Mouse (Mus musculus): Measurements from ENCODE around the gene Fbxl13. TPM values are rescaled to one million over a fixed set of nuclear protein-coding genes. Genes with fewer than 3 reads are reported as not detected.

The Fbxl13 gene
- total and polyA plus RNA-seq, 2 experiments from 2014 or later, result 0.29 to 0.46 TPM

DNA sequence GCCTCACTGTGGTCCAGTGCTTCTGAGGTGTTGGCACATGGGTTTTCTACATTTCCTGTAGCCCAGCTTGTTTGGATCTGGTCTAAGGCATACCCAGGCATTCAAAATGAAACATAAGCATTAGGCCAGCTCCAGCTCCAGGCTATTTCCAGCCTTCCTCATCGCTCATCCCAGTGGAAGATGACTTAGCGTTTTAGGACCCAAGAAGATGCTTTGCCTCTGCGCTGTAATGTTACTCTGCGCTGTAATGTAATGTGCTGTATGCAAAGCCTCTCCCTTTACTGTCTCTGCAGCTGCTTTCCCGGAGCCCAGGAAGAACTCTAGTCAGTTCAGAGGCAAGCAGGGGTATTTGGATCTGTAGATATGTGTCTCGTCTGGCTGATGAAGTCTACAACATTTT, 12.6 kb upstream of the Fbxl13 start:
- ATAC-seq (no peak), DNase-seq (no peak)
- no peak overlapping the region for H3K27ac ChIP-seq (ENCODE audit: low read depth, low read length)
- H3K4me2 ChIP-seq (ENCODE audit: low read depth), result no peak overlapping the region
- H3K9ac ChIP-seq, result no peak overlapping the region
- no peak for TF ChIP-seq CTCF (IDR thresholded peaks at IDR 0.05; ENCODE audit: low read depth)
- no peak overlapping the region for H3K4me3 ChIP-seq (ENCODE audit: low read depth, low read length)
- no peaks in the 10 kb centered on the region for H3K4me1 ChIP-seq (ENCODE audit: insufficient read depth)
- 83% methylated on average over 6 of the region's 6 CpGs for WGBS
- no peaks in the 10 kb centered on the region for H3K9me3 ChIP-seq (ENCODE audit: low read length)
- peaks cover 66% of the 10 kb centered on the region for H3K36me3 ChIP-seq (ENCODE audit: insufficient read depth)
- no peaks in the 10 kb centered on the region for H3K27me3 ChIP-seq (ENCODE audit: insufficient read depth, low read length)

DNA sequence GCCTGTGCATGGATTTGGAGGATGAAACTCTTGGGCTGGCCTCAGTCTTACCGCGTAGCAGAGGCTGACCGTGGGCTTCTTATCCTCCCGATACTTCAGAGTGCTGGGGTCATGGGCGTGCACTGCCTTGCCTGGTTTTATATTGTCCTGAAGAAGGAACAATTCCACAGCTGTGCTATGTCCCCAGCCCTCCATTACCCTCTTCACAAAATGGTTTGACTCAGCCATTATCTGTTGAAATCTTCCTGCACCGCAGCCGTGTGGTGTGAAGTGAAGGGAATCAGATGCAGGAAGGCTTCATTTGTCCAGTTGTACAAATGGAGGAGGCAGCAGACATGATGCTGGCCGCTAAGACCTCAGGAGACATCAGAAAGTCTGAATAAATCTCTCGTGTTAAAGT, 11.5 kb upstream of the Fbxl13 start:
- ATAC-seq, result no peak
- Histone ChIP-seq H3K4me3 (ENCODE audit: low read depth, low read length) (no peak overlapping the region), H3K27ac (ENCODE audit: low read depth, low read length) (no peak overlapping the region), H3K9me3 (ENCODE audit: low read length) (no peaks in the 10 kb centered on the region), H3K9ac (no peak overlapping the region), H3K4me2 (ENCODE audit: low read depth) (no peak overlapping the region), H3K27me3 (ENCODE audit: insufficient read depth, low read length) (no peaks in the 10 kb centered on the region), H3K4me1 (ENCODE audit: insufficient read depth) (no peaks in the 10 kb centered on the region), H3K36me3 (ENCODE audit: insufficient read depth) (peaks cover 76% of the 10 kb centered on the region)
- 90% methylated on average over 9 of the region's 9 CpGs for WGBS
- TF ChIP-seq CTCF (IDR thresholded peaks at IDR 0.05; ENCODE audit: low read depth), result no peak
- DNase-seq, result no peak

DNA sequence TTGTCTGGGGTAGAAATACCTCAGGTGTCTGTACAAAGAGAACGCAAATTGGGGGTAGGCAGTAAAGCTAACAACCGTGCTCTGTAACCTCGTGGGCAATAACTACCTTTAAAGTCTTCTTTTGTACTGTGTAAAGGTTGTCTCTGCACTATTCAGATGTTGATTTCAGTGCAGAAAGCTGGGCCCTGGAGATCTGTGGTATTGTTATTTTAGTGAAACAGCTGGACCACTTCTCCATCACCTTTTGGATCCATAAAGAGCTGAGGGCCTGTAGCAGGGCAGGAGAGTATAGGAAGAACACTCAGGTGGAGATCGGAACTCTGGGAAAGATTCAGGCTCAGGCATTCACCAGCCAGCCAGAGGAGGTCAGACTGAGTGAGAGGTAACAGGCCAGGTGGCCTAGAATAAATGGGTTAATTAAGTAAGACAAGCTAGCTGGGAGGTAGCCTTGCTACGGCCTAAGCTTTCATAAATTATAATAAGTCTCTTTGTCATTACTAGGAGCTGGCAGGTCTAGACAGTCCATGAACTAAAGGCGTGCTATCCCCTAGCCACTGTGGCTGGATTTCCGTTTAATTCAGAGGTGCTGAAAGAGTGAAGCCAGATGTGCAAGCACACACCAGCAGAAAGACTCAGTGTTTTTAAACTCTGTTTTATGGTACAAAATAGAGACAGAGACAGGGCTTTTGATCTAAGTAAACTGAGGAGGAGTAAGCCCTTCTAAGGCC, 6.6 kb upstream of the Fbxl13 start:
- no peaks in the 10 kb centered on the region for H3K9me3 ChIP-seq (ENCODE audit: low read length)
- H3K9ac ChIP-seq, result no peak overlapping the region
- no peak for TF ChIP-seq CTCF (IDR thresholded peaks at IDR 0.05; ENCODE audit: low read depth)
- peaks cover 62% of the 10 kb centered on the region for H3K36me3 ChIP-seq (ENCODE audit: insufficient read depth)
- DNase-seq (no peak), ATAC-seq (no peak)
- peaks cover 4% of the 10 kb centered on the region for H3K4me1 ChIP-seq (ENCODE audit: insufficient read depth)
- 84% methylated on average over 7 of the region's 7 CpGs for WGBS
- no peak overlapping the region for H3K4me3 ChIP-seq (ENCODE audit: low read depth, low read length)
- H3K4me2 ChIP-seq (ENCODE audit: low read depth), result no peak overlapping the region
- H3K27me3 ChIP-seq (ENCODE audit: insufficient read depth, low read length), result no peaks in the 10 kb centered on the region
- no peak overlapping the region for H3K27ac ChIP-seq (ENCODE audit: low read depth, low read length)

DNA sequence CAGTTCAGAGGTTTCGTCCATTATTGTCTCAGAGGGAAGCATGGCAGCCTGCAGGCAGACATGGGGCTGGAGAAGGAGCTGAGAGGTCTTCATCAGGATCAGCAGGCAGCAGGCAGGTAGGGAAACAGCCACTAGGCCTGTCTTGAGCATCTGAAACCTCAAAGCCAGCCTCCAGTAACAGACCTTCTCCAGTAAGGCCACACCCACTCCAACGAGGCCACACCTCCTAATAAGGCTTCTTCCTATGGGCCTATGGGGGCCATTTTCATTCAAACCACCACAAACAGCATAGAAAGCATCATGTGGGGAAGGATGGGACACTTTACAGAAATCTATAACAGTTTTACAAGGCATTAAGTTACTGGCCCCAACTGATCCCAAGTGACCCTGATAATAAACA, 5.3 kb upstream of the Fbxl13 start:
- ATAC-seq (no peak), DNase-seq (no peak)
- no peak overlapping the region for H3K4me3 ChIP-seq (ENCODE audit: low read depth, low read length)
- H3K27ac ChIP-seq (ENCODE audit: low read depth, low read length), result no peak overlapping the region
- no peaks in the 10 kb centered on the region for H3K27me3 ChIP-seq (ENCODE audit: insufficient read depth, low read length)
- no peak overlapping the region for H3K4me2 ChIP-seq (ENCODE audit: low read depth)
- TF ChIP-seq CTCF (IDR thresholded peaks at IDR 0.05; ENCODE audit: low read depth), result no peak
- 80% methylated on average over 2 of the region's 2 CpGs for WGBS
- no peaks in the 10 kb centered on the region for H3K9me3 ChIP-seq (ENCODE audit: low read length)
- peaks cover 58% of the 10 kb centered on the region for H3K36me3 ChIP-seq (ENCODE audit: insufficient read depth)
- no peak overlapping the region for H3K9ac ChIP-seq
- peaks cover 4% of the 10 kb centered on the region for H3K4me1 ChIP-seq (ENCODE audit: insufficient read depth)

DNA sequence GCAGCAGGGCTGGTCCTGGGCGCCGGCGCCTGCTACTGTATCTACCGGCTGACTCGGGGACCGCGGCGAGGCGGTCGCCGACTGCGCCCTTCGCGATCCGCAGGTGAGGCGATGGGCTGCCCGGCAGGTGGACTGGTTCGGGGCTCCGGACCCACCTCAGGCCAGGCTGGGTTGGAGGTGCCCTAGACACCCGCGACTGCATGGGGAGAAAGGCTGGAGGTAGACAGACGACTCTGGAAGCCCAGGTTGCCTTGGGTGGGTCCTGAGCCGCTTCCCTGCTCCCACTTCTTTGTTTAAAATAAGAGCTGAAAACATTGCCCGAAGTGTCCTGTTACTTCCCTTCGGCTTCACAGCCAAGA, 678 bp upstream of the Fbxl13 start:
- no peak for TF ChIP-seq CTCF (IDR thresholded peaks at IDR 0.05; ENCODE audit: low read depth)
- no peaks in the 10 kb centered on the region for H3K9me3 ChIP-seq (ENCODE audit: low read length)
- peak overlapping the region; percentile 88 for H3K27ac ChIP-seq (ENCODE audit: low read depth, low read length)
- H3K4me1 ChIP-seq (ENCODE audit: insufficient read depth), result peaks cover 7% of the 10 kb centered on the region
- no peaks in the 10 kb centered on the region for H3K27me3 ChIP-seq (ENCODE audit: insufficient read depth, low read length)
- under 1% methylated on average over 25 of the region's 25 CpGs for WGBS
- peaks cover 28% of the 10 kb centered on the region for H3K36me3 ChIP-seq (ENCODE audit: insufficient read depth)
- peak overlapping the region; percentile 88 for H3K9ac ChIP-seq
- ATAC-seq (peak; percentile 10; the same call in 1 of the 2 replicates), DNase-seq (no peak)
- peak overlapping the region; percentile 70 for H3K4me2 ChIP-seq (ENCODE audit: low read depth)
- peak overlapping the region; percentile 77 for H3K4me3 ChIP-seq (ENCODE audit: low read depth, low read length)

DNA sequence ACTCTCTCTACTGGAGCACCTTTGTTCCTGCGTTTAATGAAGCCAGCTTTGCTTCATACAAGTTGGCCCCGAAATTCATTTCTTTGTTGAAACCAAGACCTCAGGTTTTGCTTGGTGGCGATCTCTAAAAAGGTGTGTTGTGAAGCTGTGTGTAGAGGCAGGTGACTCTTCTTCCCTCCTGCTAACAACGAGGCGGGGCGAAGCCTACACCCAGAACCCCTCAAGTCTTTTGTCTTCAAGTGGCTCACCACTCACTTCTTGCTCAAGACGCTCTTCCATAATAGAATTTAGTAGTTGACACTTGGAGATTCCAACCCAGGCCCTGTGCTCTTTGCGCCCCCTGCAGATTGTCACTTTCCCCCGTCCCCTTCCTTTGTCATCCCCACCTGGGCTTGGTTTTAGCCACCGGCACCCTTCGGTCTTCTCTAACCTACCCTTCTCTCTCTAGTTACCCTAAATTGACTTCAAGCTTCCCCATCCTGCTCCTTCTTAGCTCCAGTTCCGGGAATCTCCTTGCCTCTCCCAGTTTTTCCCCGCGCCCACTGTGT, 469 bp downstream of the Fbxl13 start:
- no peaks in the 10 kb centered on the region for H3K27me3 ChIP-seq (ENCODE audit: insufficient read depth, low read length)
- peak overlapping the region; percentile 88 for H3K27ac ChIP-seq (ENCODE audit: low read depth, low read length)
- peaks cover 18% of the 10 kb centered on the region for H3K36me3 ChIP-seq (ENCODE audit: insufficient read depth)
- H3K4me1 ChIP-seq (ENCODE audit: insufficient read depth), result peaks cover 7% of the 10 kb centered on the region
- H3K9me3 ChIP-seq (ENCODE audit: low read length), result no peaks in the 10 kb centered on the region
- H3K9ac ChIP-seq, result peak overlapping the region; percentile 54
- H3K4me2 ChIP-seq (ENCODE audit: low read depth), result peak overlapping the region; percentile 70
- H3K4me3 ChIP-seq (ENCODE audit: low read depth, low read length), result peak overlapping the region; percentile 77
- DNase-seq (no peak), ATAC-seq (no peak; the same call in 1 of the 2 replicates)
- WGBS, result 14% methylated on average over 14 of the region's 14 CpGs
- TF ChIP-seq CTCF (IDR thresholded peaks at IDR 0.05; ENCODE audit: low read depth), result peak; percentile 39; the same call in 1 of the 2 replicates

DNA sequence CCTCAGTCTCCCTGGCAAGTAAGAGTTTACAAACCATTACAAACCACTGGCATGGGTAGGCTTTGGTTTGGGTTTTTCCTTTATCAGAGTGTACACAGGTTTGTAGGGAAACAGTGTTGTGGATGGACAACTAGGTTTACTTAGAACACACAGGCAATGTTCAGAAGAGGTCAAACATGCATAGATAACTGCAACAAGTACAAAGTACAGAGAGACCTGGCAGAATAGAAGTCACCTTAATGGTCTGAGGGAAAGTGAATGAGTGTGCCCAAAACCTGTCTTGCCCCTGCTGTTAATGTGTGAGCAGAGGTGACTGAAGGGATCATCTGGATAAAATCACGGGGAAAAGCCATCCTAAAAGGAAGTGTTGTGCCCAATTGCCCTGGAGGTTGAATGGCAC, 1.8 kb downstream of the Fbxl13 start:
- peaks cover 7% of the 10 kb centered on the region for H3K4me1 ChIP-seq (ENCODE audit: insufficient read depth)
- no peak overlapping the region for H3K4me3 ChIP-seq (ENCODE audit: low read depth, low read length)
- H3K9me3 ChIP-seq (ENCODE audit: low read length), result no peaks in the 10 kb centered on the region
- H3K27ac ChIP-seq (ENCODE audit: low read depth, low read length), result no peak overlapping the region
- no peak for DNase-seq
- H3K27me3 ChIP-seq (ENCODE audit: insufficient read depth, low read length), result no peaks in the 10 kb centered on the region
- no peak for TF ChIP-seq CTCF (IDR thresholded peaks at IDR 0.05; ENCODE audit: low read depth)
- H3K36me3 ChIP-seq (ENCODE audit: insufficient read depth), result peaks cover 6% of the 10 kb centered on the region
- H3K9ac ChIP-seq, result no peak overlapping the region
- 24% methylated on average over 1 of the region's 1 CpGs for WGBS
- ATAC-seq, result no peak
- H3K4me2 ChIP-seq (ENCODE audit: low read depth), result no peak overlapping the region
